Mouse (Mus musculus): ENCODE measurements around the gene Deup1. TPM values are rescaled to one million over a fixed set of nuclear protein-coding genes. Genes with fewer than 3 reads are reported as not detected.

Gene Deup1
- polyA plus RNA-seq, 1 experiment from 2014 or later: 0.16 TPM

DNA sequence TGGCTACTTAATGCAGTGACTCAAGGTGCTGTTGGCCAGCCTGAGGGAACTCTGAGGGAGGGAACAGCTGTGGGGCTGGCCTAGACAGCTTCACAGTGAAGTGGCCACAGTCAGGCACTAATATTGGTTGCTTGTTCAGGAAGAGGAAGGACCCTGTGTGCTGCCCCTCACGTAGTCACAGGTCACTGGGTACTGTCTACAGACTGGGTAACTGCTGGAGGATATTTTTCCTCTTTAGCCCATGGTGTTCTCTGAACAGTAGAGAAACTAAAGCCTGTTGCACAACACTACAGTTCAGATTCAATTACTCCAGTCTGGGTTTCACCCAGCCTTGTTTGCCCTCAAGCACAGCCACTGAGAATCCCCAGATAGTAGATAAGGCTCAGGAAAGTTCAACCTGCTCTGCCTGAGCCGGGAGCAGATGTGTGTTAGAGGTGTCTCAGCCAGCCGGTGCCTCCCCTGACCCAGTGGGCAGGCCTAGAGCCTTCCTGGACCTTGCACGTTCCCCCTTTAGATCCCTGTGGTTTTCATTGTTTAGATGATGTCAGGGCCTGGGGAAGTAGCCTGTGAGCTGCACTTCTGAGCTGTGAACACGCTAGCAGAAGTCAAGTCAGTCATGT lies 85.9 kb downstream of the Deup1 start:
- ATAC-seq: peak; percentile 88

DNA sequence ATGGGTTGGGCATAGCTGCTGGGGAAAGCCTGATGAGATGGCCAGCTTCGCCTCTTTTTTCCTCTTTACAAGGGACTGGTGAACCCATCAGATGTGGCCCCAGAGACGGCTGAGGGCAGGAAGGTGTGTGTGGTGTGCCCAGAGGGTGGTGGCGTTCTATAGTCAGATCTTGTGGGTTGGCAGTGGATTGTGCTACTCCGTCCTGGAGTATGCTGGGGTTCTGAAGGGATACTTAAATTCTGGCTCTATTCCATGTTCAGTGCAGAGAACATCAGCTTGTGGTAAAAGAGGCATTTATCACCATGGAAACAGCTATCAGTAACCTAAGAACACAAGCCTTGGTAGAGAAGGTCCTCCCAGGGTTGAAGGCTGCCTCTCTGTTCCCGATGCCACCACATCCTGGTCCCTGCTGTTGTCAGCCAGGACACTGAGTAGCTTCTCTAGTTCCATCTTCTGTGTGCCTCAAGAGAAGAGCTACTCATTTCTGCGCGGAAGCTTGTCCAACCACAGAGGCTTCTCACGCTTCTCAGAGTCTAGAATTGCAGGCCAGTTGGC lies 88.7 kb downstream of the Deup1 start:
- WGBS: 88% methylated on average over 8 of the region's 8 CpGs
- no peaks in the 10 kb centered on the region for H3K27me3 ChIP-seq (replicated peaks; ENCODE audit: control insufficient read depth, insufficient read depth, low read length)

More for the DNA sequence above, 85.9 kb downstream of the Deup1 start:
- no peaks in the 10 kb centered on the region for H3K27me3 ChIP-seq (replicated peaks; ENCODE audit: control insufficient read depth, insufficient read depth, low read length)
- H3K36me3 ChIP-seq (ENCODE audit: control insufficient read depth, insufficient read depth, low read length): 0 out of 2 replicates have a peak, but pooled peaks cover 2% of the 10 kb centered on the region
- no peak overlapping the region for H3K9ac ChIP-seq (ENCODE audit: low read depth, low read length)
- peaks cover 25% of the 10 kb centered on the region; the same call in 1 of the 2 replicates for H3K4me1 ChIP-seq (ENCODE audit: control insufficient read depth, insufficient read depth, low read length)
- H3K27ac ChIP-seq (ENCODE audit: low read length): peak overlapping the region; percentile 79
- no peak overlapping the region for H3K4me2 ChIP-seq (ENCODE audit: low read depth, low read length)
- H3K9me3 ChIP-seq (ENCODE audit: control insufficient read depth, low read length): no peaks in the 10 kb centered on the region
- 46% methylated on average over 5 of the region's 5 CpGs for WGBS
- no peak overlapping the region for H3K4me3 ChIP-seq (ENCODE audit: low read length)

DNA sequence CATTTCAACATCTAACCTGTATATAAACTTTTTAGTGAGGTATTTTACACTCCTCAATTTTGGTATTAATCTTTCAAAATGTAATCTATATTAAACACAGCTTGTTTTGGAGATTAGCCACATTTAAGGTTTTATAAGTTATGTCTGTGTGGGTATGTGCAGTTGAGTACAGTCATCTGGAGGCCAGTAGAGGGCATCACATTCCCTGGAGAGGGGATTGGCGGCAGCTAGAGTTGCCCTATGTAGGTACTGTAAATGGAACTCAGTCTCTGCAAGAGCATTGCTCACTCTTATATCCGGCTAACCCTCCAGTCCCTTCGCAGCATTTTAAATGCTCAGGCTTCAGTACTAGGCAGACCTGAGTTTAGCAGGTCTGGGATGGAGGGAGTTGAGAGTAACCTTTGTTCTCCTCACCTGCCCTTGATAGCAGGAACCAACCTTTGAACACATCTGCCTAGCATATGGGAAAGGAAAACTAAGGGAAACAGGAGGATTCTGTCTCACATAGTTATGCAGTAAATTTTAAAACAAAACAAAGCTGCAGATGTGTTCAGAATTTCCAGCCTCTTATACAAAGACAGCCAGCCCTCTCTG lies 90.2 kb downstream of the Deup1 start:
- peak; percentile 68 for ATAC-seq
- no peak overlapping the region for H3K4me3 ChIP-seq (ENCODE audit: low read length)
- no peak overlapping the region for H3K9ac ChIP-seq (ENCODE audit: low read depth, low read length)
- H3K27ac ChIP-seq (ENCODE audit: low read length): peak overlapping the region; percentile 76
- no peaks in the 10 kb centered on the region for H3K9me3 ChIP-seq (ENCODE audit: control insufficient read depth, low read length)
- H3K36me3 ChIP-seq (ENCODE audit: control insufficient read depth, insufficient read depth, low read length): no peaks in the 10 kb centered on the region
- H3K4me2 ChIP-seq (ENCODE audit: low read depth, low read length): peak overlapping the region; percentile 28; the same call in 1 of the 2 replicates
- H3K4me1 ChIP-seq (ENCODE audit: control insufficient read depth, insufficient read depth, low read length): peaks cover 38% of the 10 kb centered on the region
- 73% methylated on average over 3 of the region's 3 CpGs for WGBS
- no peaks in the 10 kb centered on the region for H3K27me3 ChIP-seq (replicated peaks; ENCODE audit: control insufficient read depth, insufficient read depth, low read length)

More for the DNA sequence above, 88.7 kb downstream of the Deup1 start:
- Histone ChIP-seq H3K9me3 (ENCODE audit: control insufficient read depth, low read length) (no peaks in the 10 kb centered on the region), H3K27ac (ENCODE audit: low read length) (no peak overlapping the region), H3K9ac (ENCODE audit: low read depth, low read length) (no peak overlapping the region), H3K4me2 (ENCODE audit: low read depth, low read length) (no peak overlapping the region), H3K36me3 (ENCODE audit: control insufficient read depth, insufficient read depth, low read length) (no peaks in the 10 kb centered on the region), H3K4me3 (ENCODE audit: low read length) (no peak overlapping the region), H3K4me1 (ENCODE audit: control insufficient read depth, insufficient read depth, low read length) (peaks cover 34% of the 10 kb centered on the region)
- ATAC-seq: no peak

DNA sequence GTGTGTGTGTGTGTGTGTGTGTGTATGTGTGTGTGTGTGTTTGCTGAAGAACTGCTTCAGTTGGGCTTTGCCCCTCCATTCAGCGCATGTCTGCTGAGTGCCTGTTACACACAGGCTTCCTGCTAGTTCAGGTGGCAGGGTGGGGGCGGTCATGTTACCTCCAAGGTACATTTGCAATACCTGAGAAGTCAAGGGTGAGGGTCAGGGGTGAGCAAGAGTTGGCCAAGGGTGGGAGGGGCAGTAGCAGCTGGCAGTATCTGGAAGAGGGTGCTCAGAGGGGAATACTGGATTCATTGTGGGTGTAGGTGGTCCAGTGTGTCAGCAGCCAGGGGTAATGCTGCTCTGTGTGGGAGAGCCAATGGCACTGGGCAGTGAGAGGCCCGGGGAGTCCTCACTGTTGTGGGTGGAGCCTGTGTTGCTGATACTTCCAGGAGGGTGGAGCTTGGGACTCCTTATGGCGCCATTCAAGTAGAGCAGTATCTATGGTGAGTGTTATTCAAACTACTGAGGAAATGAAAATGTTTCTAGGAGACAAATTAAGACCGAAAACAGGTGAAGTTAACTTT lies 90.8 kb downstream of the Deup1 start:
- Histone ChIP-seq H3K27ac (ENCODE audit: low read length) (peak overlapping the region; percentile 30; the same call in 1 of the 2 replicates), H3K9me3 (ENCODE audit: control insufficient read depth, low read length) (no peaks in the 10 kb centered on the region), H3K4me1 (ENCODE audit: control insufficient read depth, insufficient read depth, low read length) (peaks cover 32% of the 10 kb centered on the region), H3K27me3 (replicated peaks; ENCODE audit: control insufficient read depth, insufficient read depth, low read length) (no peaks in the 10 kb centered on the region), H3K4me2 (ENCODE audit: low read depth, low read length) (no peak overlapping the region), H3K36me3 (ENCODE audit: control insufficient read depth, insufficient read depth, low read length) (no peaks in the 10 kb centered on the region), H3K4me3 (ENCODE audit: low read length) (no peak overlapping the region), H3K9ac (ENCODE audit: low read depth, low read length) (no peak overlapping the region)
- ATAC-seq: peak; percentile 44
- 80% methylated on average over 5 of the region's 5 CpGs for WGBS

DNA sequence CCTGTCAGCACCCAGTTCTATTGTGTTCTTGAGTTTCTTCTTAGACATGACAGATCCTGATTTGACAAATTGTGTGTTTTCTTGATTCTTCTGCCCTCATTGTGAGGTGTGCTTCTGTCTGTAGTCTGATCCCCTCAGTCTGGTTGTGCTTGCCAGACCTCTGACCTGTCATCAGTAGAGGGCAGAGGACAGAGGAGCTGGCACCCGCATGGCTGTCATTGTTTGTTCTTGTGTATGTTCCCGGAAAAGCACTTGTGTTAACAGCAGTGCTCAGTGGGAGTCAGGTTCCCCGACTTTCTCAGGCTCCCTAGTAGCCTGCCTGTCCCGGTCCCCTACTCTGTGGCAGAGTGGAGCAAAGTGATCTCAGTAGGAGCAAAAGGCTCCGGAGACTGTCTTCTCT lies 92.3 kb downstream of the Deup1 start:
- WGBS: 45% methylated on average over 5 of the region's 5 CpGs
- Histone ChIP-seq H3K4me1 (ENCODE audit: control insufficient read depth, insufficient read depth, low read length) (peaks cover 33% of the 10 kb centered on the region), H3K4me2 (ENCODE audit: low read depth, low read length) (no peak overlapping the region), H3K9ac (ENCODE audit: low read depth, low read length) (no peak overlapping the region), H3K9me3 (ENCODE audit: control insufficient read depth, low read length) (no peaks in the 10 kb centered on the region), H3K27me3 (replicated peaks; ENCODE audit: control insufficient read depth, insufficient read depth, low read length) (no peaks in the 10 kb centered on the region), H3K4me3 (ENCODE audit: low read length) (no peak overlapping the region), H3K36me3 (ENCODE audit: control insufficient read depth, insufficient read depth, low read length) (no peaks in the 10 kb centered on the region), H3K27ac (ENCODE audit: low read length) (no peak overlapping the region)
- ATAC-seq: no peak

DNA sequence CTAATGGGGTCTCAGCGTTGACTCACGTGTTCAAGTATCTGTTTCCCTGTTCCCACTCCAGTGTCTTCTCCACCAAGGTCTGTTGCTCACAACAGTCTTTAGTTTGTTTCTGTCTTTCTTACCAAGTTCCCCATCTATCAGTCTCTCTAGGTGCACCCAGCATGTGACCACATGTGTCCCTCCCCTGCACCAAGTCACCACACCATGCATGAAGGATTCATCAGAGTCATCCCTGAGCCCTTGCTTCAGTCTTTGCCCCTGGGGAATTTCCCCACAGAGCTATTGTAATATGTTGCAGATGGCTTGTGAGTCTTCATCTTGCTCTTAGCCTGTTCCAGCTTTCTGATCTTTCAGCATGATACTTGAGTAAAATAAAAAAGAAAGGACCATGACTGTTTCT lies 93.6 kb downstream of the Deup1 start:
- Histone ChIP-seq H3K9me3 (ENCODE audit: control insufficient read depth, low read length) (no peaks in the 10 kb centered on the region), H3K27ac (ENCODE audit: low read length) (no peak overlapping the region), H3K27me3 (replicated peaks; ENCODE audit: control insufficient read depth, insufficient read depth, low read length) (no peaks in the 10 kb centered on the region), H3K4me3 (ENCODE audit: low read length) (no peak overlapping the region), H3K9ac (ENCODE audit: low read depth, low read length) (no peak overlapping the region), H3K4me1 (ENCODE audit: control insufficient read depth, insufficient read depth, low read length) (peaks cover 45% of the 10 kb centered on the region), H3K36me3 (ENCODE audit: control insufficient read depth, insufficient read depth, low read length) (no peaks in the 10 kb centered on the region), H3K4me2 (ENCODE audit: low read depth, low read length) (no peak overlapping the region)
- ATAC-seq: no peak
- WGBS: 96% methylated on average over 2 of the region's 2 CpGs

DNA sequence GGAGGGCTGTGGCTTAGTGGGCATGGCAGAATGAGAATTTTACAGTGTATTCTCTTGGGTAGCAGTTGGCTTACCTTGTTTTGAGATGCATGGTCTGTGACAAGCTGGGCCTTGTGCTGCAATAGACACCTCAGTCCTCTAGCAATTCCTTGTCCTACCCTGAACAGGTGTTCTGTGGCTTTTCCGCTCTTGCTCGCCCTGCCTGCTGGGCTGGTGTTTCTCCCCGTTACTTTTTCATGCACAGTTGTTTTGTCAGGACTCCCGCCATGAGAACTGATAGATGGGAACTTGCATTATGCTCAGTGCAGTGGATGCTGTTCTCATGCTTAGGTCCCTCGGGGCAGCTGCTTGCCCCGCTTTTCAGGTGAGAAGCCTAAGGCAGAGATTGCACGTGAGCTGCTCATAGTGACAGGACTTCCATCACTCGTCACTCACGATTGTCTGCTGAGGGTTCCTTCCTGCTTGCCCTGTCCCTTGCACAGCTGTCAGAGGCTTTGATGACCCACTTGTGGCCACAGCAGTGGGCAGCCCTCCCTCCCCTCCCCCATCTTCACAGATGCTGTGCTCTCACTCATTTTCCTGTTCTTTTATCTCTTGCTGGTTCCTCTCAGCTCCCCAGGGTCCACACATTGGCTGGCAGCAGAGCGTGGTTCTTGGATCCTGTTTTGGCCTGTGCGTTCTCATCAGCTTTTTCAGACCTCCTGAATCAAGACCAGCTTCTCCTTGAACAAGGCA lies 94.2 kb downstream of the Deup1 start:
- H3K4me3 ChIP-seq (ENCODE audit: low read length): no peak overlapping the region
- H3K27ac ChIP-seq (ENCODE audit: low read length): no peak overlapping the region
- no peak for ATAC-seq
- H3K27me3 ChIP-seq (replicated peaks; ENCODE audit: control insufficient read depth, insufficient read depth, low read length): no peaks in the 10 kb centered on the region
- no peaks in the 10 kb centered on the region for H3K9me3 ChIP-seq (ENCODE audit: control insufficient read depth, low read length)
- peaks cover 45% of the 10 kb centered on the region for H3K4me1 ChIP-seq (ENCODE audit: control insufficient read depth, insufficient read depth, low read length)
- H3K36me3 ChIP-seq (ENCODE audit: control insufficient read depth, insufficient read depth, low read length): no peaks in the 10 kb centered on the region
- H3K9ac ChIP-seq (ENCODE audit: low read depth, low read length): no peak overlapping the region
- H3K4me2 ChIP-seq (ENCODE audit: low read depth, low read length): no peak overlapping the region
- 80% methylated on average over 11 of the region's 11 CpGs for WGBS

DNA sequence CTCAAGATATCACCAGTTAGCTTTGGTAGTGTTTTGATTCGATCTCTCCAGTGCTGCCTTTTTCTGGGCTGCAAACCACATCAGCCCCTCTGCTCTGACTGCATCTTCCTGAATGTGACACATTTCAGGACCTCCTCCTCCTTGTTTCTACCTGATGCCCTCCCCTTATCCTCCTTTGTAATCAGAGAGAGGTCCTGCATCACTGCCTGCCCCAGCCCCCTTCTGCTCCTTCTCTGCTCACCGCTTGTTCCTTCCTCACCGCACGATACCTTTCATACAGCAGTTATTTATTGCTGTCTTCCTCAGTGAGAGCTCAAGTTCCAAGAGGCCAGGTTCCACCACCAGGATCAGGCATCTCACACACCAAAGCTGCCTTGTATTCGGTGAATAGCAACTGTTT lies 96.5 kb downstream of the Deup1 start:
- Histone ChIP-seq H3K9me3 (ENCODE audit: control insufficient read depth, low read length) (no peaks in the 10 kb centered on the region), H3K4me1 (ENCODE audit: control insufficient read depth, insufficient read depth, low read length) (peaks cover 43% of the 10 kb centered on the region), H3K27ac (ENCODE audit: low read length) (no peak overlapping the region), H3K4me3 (ENCODE audit: low read length) (no peak overlapping the region), H3K9ac (ENCODE audit: low read depth, low read length) (no peak overlapping the region), H3K4me2 (ENCODE audit: low read depth, low read length) (no peak overlapping the region), H3K27me3 (replicated peaks; ENCODE audit: control insufficient read depth, insufficient read depth, low read length) (no peaks in the 10 kb centered on the region), H3K36me3 (ENCODE audit: control insufficient read depth, insufficient read depth, low read length) (no peaks in the 10 kb centered on the region)
- ATAC-seq: no peak
- WGBS: 41% methylated on average over 5 of the region's 5 CpGs

DNA sequence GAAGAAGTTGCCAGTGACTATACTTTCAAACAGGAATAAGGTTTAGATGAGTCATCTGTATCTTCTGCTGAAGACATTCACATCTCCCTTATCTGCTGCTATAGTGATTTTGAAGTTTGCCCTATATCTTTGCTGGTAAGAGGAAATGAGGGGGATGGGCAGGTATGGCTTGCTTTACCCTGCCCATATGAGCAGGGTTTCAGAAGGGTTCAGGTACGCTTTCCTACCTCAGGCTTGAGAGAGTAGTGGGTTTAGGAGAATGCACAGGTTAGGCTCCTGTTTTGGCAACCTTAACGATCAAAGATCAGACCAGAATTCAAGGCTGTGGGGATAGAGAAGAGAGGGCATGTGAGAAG lies 97.8 kb downstream of the Deup1 start:
- H3K36me3 ChIP-seq (ENCODE audit: control insufficient read depth, insufficient read depth, low read length): no peaks in the 10 kb centered on the region
- peak; percentile 39 for ATAC-seq
- H3K4me1 ChIP-seq (ENCODE audit: control insufficient read depth, insufficient read depth, low read length): peaks cover 39% of the 10 kb centered on the region
- no peak overlapping the region for H3K4me3 ChIP-seq (ENCODE audit: low read length)
- H3K4me2 ChIP-seq (ENCODE audit: low read depth, low read length): no peak overlapping the region
- no peaks in the 10 kb centered on the region for H3K27me3 ChIP-seq (replicated peaks; ENCODE audit: control insufficient read depth, insufficient read depth, low read length)
- no peaks in the 10 kb centered on the region for H3K9me3 ChIP-seq (ENCODE audit: control insufficient read depth, low read length)
- H3K27ac ChIP-seq (ENCODE audit: low read length): peak overlapping the region; percentile 23
- H3K9ac ChIP-seq (ENCODE audit: low read depth, low read length): no peak overlapping the region
- WGBS: 83% methylated on average over 2 of the region's 2 CpGs
